Mouse (Mus musculus) neural tube, embryonic 12.5 days (tissue): Measurements from ENCODE around the gene Gm9639. TPM values are rescaled to one million over a fixed set of nuclear protein-coding genes. Genes with fewer than 3 reads are reported as not detected.
"Not testable (repeated sequence)": the region's sequence is repeated elsewhere in the genome, so short reads cannot be mapped to it uniquely, and the experiment has no call there.

Experiments used
- ATAC-seq: fragments of 200-750 bp; cut with Nextera tagmentation; 2 replicates; pipeline ENCODE4 v1.8.0; 2017; ENCODE audit warnings: low read depth, mild to moderate bottlenecking, moderate TSS enrichment, moderate library complexity; ENCODE audit not compliant: low FRiP score
- H3K27ac ChIP-seq: fragments of 300-500 bp; sonication (generic); 2 replicates; pipeline ENCODE4 v1.5.1; 2016
- H3K27me3 ChIP-seq: fragments of 300-500 bp; sonication (generic); replicated peaks from 2 replicates; pipeline ENCODE4 v1.6.1; 2016; ENCODE audit warnings: mild to moderate bottlenecking
- H3K36me3 ChIP-seq: fragments of 300-500 bp; sonication (generic); 2 replicates; pipeline ENCODE4 v1.6.1; 2016; ENCODE audit warnings: mild to moderate bottlenecking
- H3K4me1 ChIP-seq: fragments of 300-500 bp; sonication (generic); 2 replicates; pipeline ENCODE4 v1.6.1; 2016
- H3K4me2 ChIP-seq: fragments of 300-500 bp; sonication (generic); replicated peaks from 2 replicates; pipeline ENCODE4 v1.6.1; 2016; ENCODE audit warnings: mild to moderate bottlenecking
- H3K4me3 ChIP-seq: fragments of 300-500 bp; sonication (generic); 2 replicates; pipeline ENCODE4 v1.5.1; 2016
- H3K9ac ChIP-seq: fragments of 300-500 bp; sonication (generic); 2 replicates; pipeline ENCODE4 v1.6.1; 2016; ENCODE audit warnings: mild to moderate bottlenecking
- H3K9me3 ChIP-seq: fragments of 300-500 bp; sonication (generic); 2 replicates; pipeline ENCODE4 v1.6.1; 2016; ENCODE audit warnings: mild to moderate bottlenecking
- WGBS: fragments of 180-500 bp; shearing (Covaris S2); methylation state at CpG from one replicate; pipeline ENCODE4 v1.1.7; 2016; 5-methylcytosine and 5-hydroxymethylcytosine counted together
- polyA plus RNA-seq: library from polyadenylated mRNA; unstranded; fragments of >200 nt; fragmentation: Nextera tagmentation; extraction: Ambion mirVana; gene quantifications from 2 replicates; pipeline ENCODE4 v1.2.1, GENCODE M21; 2016

The Gm9639 gene
- polyA plus RNA-seq, 1 experiment from 2014 or later = not detected

DNA sequence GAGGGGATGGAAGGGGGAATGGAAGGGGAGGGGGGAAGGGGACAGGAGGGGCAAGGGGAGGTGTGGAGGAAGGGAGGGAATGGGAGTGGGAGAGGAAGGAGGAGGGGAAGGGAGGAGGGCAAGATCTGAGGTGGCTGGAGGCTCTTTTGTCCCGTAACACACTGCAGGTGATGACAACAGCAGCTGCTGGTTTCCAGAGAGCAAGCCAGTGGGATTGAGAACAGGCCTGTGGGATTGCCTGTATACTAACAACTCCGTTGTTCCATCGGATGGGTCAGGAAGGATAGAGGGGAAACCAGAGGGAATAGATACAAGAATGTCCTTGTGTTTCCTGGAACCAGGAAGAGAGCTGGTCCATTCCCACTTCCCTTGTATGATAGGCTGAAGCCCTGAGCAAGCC, 2.8 kb upstream of the Gm9639 start:
- no peak overlapping the region for H3K4me2 ChIP-seq
- no peaks in the 10 kb centered on the region for H3K27me3 ChIP-seq
- H3K36me3 ChIP-seq = no peaks in the 10 kb centered on the region
- H3K27ac ChIP-seq = no peak overlapping the region
- H3K4me1 ChIP-seq = peaks cover 15% of the 10 kb centered on the region
- no peaks in the 10 kb centered on the region for H3K9me3 ChIP-seq
- no peak overlapping the region for H3K4me3 ChIP-seq
- WGBS = 13% methylated on average over 3 of the region's 3 CpGs
- ATAC-seq = no peak
- H3K9ac ChIP-seq = no peak overlapping the region

DNA sequence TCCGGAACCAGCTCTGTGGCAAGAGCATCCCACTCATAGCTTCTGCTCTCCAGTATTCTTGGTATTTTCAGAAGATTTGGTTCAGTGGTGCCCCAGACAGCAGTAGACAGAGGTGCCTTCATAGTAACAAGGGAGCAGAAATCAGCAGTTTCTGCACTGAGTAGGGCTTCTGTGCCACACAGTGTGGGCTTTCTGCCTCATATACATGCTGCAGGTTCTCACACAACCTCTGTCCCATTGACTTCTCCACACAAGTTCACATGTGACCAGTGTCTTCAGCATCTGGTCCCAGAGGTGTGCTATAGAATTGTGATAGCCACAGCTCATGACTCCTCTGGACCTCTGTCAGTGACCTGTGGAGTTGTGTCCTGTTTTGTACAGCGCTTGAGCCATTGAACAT, 6.3 kb downstream of the Gm9639 start:
- Histone ChIP-seq H3K27ac (no peak overlapping the region), H3K36me3 (no peaks in the 10 kb centered on the region), H3K4me1 (no peaks in the 10 kb centered on the region), H3K9me3 (no peaks in the 10 kb centered on the region), H3K9ac (no peak overlapping the region), H3K27me3 (no peaks in the 10 kb centered on the region), H3K4me3 (no peak overlapping the region), H3K4me2 (no peak overlapping the region)
- no peak for ATAC-seq
- WGBS = 76% methylated on average over 2 of the region's 2 CpGs

DNA sequence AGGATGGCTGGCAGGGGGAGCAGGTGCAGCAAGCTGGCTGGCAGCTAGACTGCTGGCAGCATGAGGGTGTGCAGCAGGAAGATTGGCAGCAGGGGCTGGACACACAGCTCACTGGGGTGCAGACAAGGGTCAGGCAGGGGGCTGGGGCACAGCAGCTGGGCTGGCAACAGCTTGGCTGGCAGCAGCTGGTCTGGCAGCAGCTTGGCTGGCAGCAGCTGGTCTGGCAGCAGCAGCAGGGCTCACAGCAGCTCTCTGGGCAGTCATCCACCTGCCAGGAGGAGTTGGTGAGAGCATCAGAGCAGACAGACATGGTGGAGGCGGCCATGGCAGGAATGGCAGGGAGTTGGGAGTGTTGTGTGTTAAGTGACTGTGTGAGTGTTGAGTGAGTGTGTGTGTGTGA, 7.0 kb downstream of the Gm9639 start, which contains the start of gene Gm7137:
Gm7137 (minus strand) TSS at position 325 of the 400 bp plus-strand sequence.
- H3K4me1 ChIP-seq = not testable (repeated sequence)
- 44% methylated on average over 1 of the region's 1 CpGs for WGBS

DNA sequence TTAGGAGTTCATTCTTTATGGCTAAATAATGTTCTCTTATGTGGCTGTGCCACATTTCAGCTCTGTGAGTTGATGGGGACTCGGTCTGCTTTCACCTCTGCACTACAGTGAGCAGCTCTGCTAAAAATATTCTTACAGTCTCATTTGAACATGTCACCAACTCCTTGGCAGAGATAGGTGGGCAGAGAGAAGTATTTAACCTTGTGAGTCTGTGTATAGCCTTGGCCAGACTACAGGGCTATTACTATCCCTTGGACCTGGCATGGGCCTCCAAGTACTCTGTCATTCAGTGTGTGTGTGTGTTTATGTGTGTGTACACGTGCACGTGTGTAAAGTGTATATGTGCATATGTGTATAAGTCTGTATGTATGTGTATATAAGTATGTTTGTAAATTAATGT, 11.5 kb downstream of the Gm9639 start:
- H3K4me3 ChIP-seq, H3K27me3 ChIP-seq, ATAC-seq, H3K36me3 ChIP-seq, H3K9me3 ChIP-seq, H3K27ac ChIP-seq, H3K4me2 ChIP-seq, H3K4me1 ChIP-seq, H3K9ac ChIP-seq: not testable (repeated sequence)
- WGBS = 88% methylated on average over 2 of the region's 3 CpGs

More for the DNA sequence above, 7.0 kb downstream of the Gm9639 start, which contains the start of gene Gm7137:
- H3K27me3 ChIP-seq, H3K9me3 ChIP-seq, H3K27ac ChIP-seq, H3K4me2 ChIP-seq, H3K9ac ChIP-seq, ATAC-seq, H3K36me3 ChIP-seq, H3K4me3 ChIP-seq: not testable (repeated sequence)

DNA sequence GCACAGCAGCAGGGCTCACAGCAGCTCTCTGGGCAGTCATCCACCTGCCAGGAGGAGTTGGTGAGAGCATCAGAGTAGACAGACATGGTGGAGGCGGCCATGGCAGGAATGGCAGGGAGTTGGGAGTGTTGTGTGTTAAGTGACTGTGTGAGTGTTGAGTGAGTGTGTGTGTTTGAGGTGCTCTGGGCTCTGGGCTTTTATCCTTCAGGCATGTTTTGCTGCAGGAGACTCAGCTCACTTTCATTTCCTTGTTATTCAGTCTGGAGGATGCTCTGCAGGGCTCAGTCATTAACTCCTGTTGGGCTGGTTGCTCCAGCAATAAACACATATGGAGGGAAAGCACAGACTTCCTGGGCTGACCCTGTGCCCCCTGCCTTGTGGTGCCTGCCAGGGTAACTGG, 12.4 kb downstream of the Gm9639 start, which contains the start of gene Gm3250:
Gm3250 (minus strand) TSS at position 101 of the 400 bp plus-strand sequence.
- 50% methylated on average over 1 of the region's 1 CpGs for WGBS
- H3K27me3 ChIP-seq, H3K4me1 ChIP-seq, H3K9me3 ChIP-seq, H3K4me2 ChIP-seq, ATAC-seq, H3K4me3 ChIP-seq, H3K9ac ChIP-seq, H3K36me3 ChIP-seq, H3K27ac ChIP-seq: not testable (repeated sequence)

DNA sequence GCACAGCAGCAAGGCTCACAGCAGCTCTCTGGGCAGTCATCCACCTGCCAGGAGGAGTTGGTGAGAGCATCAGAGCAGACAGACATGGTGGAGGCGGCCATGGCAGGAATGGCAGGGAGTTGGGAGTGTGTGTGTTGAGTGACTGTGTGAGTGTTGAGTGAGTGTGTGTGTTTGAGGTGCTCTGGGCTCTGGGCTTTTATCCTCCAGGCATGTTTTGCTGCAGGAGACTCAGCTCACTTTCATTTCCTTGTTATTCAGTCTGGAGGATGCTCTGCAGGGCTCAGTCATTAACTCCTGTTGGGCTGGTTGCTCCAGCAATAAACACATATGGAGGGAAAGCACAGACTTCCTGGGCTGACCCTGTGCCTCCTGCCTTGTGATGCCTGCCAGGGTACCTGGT, 18.0 kb downstream of the Gm9639 start, which contains the start of gene Gm7138:
Gm7138 (minus strand) TSS at position 101 of the 400 bp plus-strand sequence.
- not testable (repeated sequence) for H3K9ac ChIP-seq, H3K4me1 ChIP-seq, ATAC-seq, H3K36me3 ChIP-seq, H3K27me3 ChIP-seq, H3K27ac ChIP-seq, H3K4me2 ChIP-seq, H3K4me3 ChIP-seq, H3K9me3 ChIP-seq
- WGBS = 76% methylated on average over 1 of the region's 1 CpGs

DNA sequence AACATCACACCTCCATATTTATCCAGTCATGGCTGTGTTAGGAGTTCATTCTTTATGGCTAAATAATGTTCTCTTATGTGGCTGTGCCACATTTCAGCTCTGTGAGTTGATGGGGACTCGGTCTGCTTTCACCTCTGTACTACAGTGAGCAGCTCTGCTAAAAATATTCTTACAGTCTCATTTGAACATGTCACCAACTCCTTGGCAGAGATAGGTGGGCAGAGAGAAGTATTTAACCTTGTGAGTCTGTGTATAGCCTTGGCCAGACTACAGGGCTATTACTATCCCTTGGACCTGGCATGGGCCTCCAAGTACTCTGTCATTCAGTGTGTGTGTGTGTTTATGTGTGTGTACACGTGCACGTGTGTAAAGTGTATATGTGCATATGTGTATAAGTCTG, 22.7 kb downstream of the Gm9639 start:
- not testable (repeated sequence) for H3K27me3 ChIP-seq, H3K9me3 ChIP-seq
- WGBS = 87% methylated on average over 3 of the region's 3 CpGs

DNA sequence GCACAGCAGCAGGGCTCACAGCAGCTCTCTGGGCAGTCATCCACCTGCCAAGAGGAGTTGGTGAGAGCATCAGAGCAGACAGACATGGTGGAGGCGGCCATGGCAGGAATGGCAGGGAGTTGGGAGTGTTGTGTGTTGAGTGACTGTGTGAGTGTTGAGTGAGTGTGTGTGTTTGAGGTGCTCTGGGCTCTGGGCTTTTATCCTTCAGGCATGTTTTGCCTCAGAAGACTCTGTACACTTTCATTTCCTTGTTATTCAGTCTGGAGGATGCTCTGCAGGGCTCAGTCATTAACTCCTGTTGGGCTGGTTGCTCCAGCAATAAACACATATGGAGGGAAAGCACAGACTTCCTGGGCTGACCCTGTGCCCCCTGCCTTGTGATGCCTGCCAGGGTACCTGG, 23.7 kb downstream of the Gm9639 start, which contains the start of gene Gm3238:
Gm3238 (minus strand) TSS at position 101 of the 400 bp plus-strand sequence.
- not testable (repeated sequence) for H3K27me3 ChIP-seq, H3K27ac ChIP-seq, H3K9ac ChIP-seq, H3K4me3 ChIP-seq, H3K9me3 ChIP-seq, H3K4me1 ChIP-seq, H3K36me3 ChIP-seq, H3K4me2 ChIP-seq, ATAC-seq
- WGBS = 38% methylated on average over 1 of the region's 1 CpGs

More for the DNA sequence above, 22.7 kb downstream of the Gm9639 start:
- H3K4me2 ChIP-seq, H3K36me3 ChIP-seq, H3K27ac ChIP-seq, H3K9ac ChIP-seq, H3K4me3 ChIP-seq, ATAC-seq, H3K4me1 ChIP-seq: not testable (repeated sequence)

DNA sequence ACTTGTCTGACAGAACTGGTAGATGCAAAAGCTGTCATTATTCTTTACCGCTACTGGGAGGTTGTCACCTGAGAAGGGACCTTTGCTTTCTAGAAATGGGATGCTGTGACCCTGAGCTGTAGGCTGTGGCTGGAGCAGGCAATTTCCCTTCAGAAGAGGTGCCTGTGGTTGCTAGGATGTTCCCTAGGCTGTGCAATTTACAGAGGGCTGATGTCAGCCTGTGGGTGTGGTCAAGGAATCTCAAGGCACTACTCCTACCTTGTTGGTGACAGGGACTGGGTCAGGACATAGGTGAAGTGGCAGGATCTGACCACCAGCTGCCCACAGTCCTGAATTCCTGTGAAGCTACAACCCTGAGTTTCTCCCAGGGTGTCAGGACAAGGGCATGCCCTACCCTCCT, 25.1 kb downstream of the Gm9639 start:
- no peak overlapping the region for H3K4me2 ChIP-seq
- no peak overlapping the region for H3K4me3 ChIP-seq
- 90% methylated on average over 1 of the region's 1 CpGs for WGBS
- no peak overlapping the region for H3K9ac ChIP-seq
- H3K27me3 ChIP-seq = no peaks in the 10 kb centered on the region
- H3K27ac ChIP-seq = no peak overlapping the region
- no peaks in the 10 kb centered on the region for H3K9me3 ChIP-seq
- no peak for ATAC-seq
- H3K36me3 ChIP-seq = no peaks in the 10 kb centered on the region
- H3K4me1 ChIP-seq = no peaks in the 10 kb centered on the region

DNA sequence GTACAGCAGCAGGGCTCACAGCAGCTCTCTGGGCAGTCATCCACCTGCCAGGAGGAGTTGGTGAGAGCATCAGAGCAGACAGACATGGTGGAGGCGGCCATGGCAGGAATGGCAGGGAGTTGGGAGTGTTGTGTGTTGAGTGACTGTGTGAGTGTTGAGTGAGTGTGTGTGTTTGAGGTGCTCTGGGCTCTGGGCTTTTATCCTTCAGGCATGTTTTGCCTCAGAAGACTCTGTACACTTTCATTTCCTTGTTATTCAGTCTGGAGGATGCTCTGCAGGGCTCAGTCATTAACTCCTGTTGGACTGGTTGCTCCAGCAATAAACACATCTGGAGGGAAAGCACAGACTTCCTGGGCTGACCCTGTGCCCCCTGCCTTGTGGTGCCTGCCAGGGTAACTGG, 35.3 kb downstream of the Gm9639 start, which contains the start of gene Gm3233:
Gm3233 (minus strand) TSS at position 101 of the 400 bp plus-strand sequence.
- H3K27me3 ChIP-seq, ATAC-seq, H3K9ac ChIP-seq, H3K4me2 ChIP-seq, H3K36me3 ChIP-seq, H3K4me1 ChIP-seq, H3K4me3 ChIP-seq, H3K9me3 ChIP-seq, H3K27ac ChIP-seq: not testable (repeated sequence)
- 40% methylated on average over 1 of the region's 1 CpGs for WGBS

DNA sequence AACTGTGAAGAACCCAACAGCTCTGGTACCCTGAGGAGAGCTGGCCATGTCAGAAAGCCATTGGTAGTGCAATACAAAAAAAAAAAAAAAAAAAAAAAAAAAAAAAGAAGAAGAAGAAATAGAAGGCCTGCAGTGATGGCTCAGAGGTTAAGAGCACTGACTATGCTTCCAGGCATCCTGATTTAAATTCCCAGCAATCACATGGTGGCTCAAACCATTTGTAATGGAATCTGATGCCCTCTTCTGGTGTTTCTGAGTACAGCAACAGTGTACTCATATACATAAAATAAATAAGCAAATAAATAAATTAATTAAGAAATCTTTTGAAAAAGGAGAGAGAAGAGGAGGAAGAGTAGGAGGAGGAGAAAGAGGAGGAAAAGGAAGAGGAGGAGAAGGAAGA, 41.4 kb downstream of the Gm9639 start:
- no peak overlapping the region for H3K9ac ChIP-seq
- H3K27ac ChIP-seq = no peak overlapping the region
- H3K27me3 ChIP-seq = no peaks in the 10 kb centered on the region
- no peaks in the 10 kb centered on the region for H3K36me3 ChIP-seq
- no peak overlapping the region for H3K4me3 ChIP-seq
- no peak for ATAC-seq
- H3K9me3 ChIP-seq = no peaks in the 10 kb centered on the region
- H3K4me2 ChIP-seq = no peak overlapping the region
- H3K4me1 ChIP-seq = peaks cover 7% of the 10 kb centered on the region; the same call in 1 of the 2 replicates

DNA sequence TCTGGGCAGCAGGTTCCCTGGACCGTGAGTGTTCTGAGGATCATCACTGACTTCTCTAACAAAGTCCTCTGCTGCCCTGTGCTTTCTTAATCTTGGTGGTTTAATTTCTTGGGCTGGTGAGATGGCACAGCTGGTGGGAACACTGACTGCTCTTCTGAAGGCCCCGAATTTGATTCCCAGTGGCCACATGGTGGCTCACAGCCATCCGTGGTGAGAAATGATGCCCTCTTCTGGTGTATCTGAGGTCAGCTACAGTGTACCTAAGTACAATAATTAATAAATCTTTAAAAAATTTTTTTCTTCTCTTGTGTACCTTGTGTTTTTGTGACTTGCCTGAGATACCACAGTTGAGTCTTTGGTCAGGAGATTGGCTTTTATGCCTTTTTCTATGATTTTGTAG, 42.6 kb downstream of the Gm9639 start:
- H3K27me3 ChIP-seq, H3K9me3 ChIP-seq, H3K27ac ChIP-seq, H3K4me2 ChIP-seq, H3K36me3 ChIP-seq, ATAC-seq, H3K9ac ChIP-seq, H3K4me3 ChIP-seq, H3K4me1 ChIP-seq: not testable (repeated sequence)
- whole genome bisulfite sequencing = 70% methylated on average over 3 of the region's 3 CpGs

DNA sequence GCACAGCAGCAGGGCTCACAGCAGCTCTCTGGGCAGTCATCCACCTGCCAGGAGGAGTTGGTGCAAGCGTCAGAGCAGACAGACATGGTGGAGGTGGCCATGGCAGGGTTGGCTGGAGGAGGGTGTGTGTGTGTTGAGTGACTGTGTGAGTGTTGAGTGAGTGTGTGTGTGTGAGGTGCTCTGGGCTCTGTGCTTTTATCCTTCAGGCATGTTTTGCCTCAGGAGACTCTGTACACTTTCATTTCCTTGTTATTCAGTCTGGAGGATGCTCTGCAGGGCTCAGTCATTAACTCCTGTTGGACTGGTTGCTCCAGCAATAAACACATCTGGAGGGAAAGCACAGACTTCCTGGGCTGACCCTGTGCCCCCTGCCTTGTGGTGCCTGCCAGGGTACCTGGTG, 43.6 kb downstream of the Gm9639 start, which contains the start of gene Gm9736:
Gm9736 (minus strand) TSS at position 101 of the 400 bp plus-strand sequence.
- not testable (repeated sequence) for H3K27me3 ChIP-seq, H3K36me3 ChIP-seq, H3K4me2 ChIP-seq, H3K27ac ChIP-seq, ATAC-seq, H3K9me3 ChIP-seq, H3K9ac ChIP-seq, H3K4me1 ChIP-seq, H3K4me3 ChIP-seq
- WGBS = 77% methylated on average over 1 of the region's 1 CpGs
